Mouse (Mus musculus) G1E-ER4 (cell line): Measurements from ENCODE around the gene Dock4. TPM values are rescaled to one million over a fixed set of nuclear protein-coding genes. Genes with fewer than 3 reads are reported as not detected.

Experiments
- GATA1 ChIP-seq: IDR thresholded peaks from one replicate; pipeline ENCODE4 v1.8.0; 2012; ENCODE audit warnings: low read length, inconsistent platforms
- polyA plus RNA-seq: library from polyadenylated mRNA; stranded (reverse); fragments of >175 nt; gene quantifications from 2 replicates; pipeline ENCODE4 v1.2.3, GENCODE M21; 2012

Gene Dock4
- polyA plus RNA-seq: 0.02 TPM in 1 of 2 replicates, not detected in the other

DNA sequence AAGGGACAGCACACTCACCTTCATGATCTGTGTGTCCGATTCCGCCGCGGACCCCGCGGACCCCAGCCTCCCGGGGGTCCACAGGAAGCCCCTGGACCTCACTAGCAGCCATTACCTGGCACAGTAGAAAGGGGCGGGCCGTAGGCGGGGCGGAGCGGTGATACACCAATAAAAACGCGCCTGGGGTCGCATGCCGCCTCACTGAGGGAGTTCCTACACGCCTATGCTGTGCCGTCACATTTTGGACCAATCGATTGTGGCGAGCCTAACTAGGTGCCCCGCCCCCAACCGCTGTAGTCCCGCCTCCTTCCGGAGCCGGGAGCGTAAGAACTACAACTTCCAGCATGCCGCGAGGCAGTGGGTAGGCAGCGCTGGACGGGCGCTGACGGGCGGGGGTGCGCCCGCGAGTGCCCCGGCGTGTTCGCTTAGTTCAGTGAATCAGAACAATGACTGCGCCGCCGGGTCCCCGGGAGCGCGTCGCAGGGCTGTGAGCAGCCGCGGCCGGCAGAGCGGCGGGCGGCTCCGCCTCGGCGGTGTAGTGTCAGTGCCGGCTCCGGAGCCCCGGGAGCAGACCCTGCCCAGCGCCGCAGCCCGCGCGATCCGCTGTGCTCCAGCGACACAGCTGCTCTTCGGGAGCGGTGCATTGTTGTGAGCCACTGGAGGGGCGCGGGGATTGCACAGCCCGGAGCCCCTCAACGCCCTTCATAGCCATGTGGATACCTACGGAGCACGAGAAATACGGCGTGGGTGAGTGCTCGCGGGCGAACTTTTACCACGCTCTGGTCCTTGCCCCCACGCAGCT lies at the start of gene Dock4, which contains the start of gene Zfp277:
Gene Dock4, plus strand, starts transcription at position 305 of the 802 bp plus-strand sequence.
Gene Zfp277, minus strand, starts transcription at position 255 of the 802 bp plus-strand sequence.
- TF ChIP-seq GATA1: no peak

DNA sequence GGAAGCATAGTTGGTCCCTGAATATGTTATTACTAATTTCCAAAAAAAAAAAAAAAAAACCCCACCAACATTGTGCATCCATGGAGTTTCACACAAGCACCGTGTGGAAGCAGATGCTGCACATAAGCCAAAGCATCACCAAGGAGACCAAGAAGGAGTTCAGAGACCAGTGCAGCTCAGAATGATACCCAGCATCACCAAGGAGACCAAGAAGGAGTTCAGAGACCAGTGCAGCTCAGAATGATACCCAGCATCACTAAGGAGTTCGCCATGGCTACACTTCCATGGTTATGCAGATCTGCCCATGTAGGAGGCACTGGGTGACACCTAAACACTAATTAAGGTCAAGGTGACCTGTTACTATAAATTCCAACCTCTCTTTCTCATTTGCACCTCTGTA lies 46.8 kb upstream of the Dock4 start:
- TF ChIP-seq GATA1: no peak

DNA sequence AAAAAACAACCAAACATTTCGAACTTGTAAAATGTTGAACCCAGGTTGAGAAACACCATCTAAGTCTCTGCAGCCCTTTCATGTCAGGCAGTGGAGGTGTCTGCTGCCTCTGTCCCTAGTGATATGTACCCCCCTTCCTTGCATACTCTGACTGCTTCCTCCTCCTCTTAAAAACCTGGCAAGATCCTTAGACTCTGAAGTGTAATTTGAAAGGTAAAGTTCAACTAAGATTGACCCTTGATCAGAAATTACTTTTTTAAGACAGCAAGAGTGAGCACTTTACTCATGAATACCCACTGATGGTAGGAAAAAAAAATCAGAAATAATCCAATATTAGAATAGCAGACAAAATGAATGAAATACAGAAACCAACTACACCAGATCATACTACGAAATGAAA lies 46.4 kb upstream of the Dock4 start:
- no peak for TF ChIP-seq GATA1

DNA sequence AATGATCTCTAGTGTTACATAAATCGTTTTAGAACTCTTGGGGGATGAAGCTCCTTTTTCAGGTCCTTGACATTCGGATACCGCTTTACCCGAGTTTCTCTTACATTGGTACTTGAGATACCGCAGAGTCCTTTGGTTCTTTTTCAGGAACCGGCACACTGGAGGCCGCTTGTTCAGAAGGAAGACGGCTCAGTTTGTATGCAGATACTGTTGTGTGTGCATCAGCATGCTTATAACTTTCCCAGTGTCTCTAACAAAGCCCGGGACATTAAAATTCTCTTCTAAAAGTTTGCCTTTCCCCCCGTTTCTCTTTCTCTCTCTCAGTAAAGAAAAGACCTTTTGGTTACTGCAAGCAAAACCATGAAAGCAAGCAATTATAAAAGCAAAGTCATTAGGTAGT lies 45.9 kb upstream of the Dock4 start:
- TF ChIP-seq GATA1: no peak

DNA sequence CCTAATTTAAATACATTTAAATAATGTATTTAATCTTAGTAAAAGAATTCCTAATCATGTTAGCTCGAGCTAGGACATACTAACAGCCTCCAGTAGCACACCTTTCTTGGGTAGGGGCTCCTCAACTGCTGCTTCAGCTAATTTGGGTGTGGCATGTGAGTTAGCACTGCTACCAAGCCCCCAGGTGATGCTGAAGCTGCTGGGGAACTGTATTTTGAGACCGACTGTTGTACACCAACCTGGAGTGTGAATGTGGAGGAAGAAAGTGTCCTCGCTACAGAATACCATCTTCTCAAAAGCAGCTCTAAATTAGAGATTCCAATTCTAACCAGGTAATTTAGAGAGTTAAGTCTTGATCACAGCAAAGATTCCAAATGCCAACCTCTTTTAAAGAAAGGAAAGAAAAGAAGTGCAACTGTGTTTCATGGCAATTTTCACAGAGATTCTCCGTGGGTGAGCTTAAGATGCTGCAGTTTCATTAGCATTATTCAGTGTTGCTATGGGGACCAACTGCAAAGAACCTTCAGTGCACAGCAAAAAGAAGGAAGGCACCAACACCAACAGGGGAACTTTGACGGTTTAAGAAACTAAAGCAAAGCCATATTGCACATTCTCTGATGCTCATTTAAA lies 31.0 kb upstream of the Dock4 start:
- TF ChIP-seq GATA1: no peak

DNA sequence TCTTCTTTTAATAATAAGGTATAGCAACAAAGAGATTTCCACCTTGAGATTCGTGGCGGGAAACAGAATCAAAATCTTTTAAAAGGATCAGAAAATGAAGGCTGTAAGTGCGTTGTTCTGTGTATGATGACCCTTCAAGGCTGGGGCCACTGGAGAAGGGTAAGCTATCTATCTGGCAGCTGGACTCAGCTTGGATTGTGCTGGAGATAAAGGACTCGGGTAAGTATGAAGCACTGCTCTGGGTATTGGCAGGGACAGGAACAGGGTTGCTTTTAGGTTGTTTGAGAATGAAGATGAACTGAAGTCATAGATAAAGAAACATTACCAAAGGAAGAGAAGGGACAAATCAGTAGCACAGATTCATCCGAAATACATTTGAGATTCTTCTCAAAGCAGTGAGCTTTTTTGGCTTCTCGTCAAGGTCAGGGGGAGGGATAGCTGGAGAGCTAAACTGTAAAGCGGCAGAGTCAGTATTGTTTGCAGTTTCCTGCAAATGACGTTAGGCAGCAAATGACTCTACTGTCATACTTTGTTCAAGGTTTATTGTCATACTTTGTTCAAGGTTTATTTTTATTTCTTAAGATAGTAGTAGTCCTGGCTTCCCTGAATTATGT lies 30.3 kb upstream of the Dock4 start:
- no peak for TF ChIP-seq GATA1

DNA sequence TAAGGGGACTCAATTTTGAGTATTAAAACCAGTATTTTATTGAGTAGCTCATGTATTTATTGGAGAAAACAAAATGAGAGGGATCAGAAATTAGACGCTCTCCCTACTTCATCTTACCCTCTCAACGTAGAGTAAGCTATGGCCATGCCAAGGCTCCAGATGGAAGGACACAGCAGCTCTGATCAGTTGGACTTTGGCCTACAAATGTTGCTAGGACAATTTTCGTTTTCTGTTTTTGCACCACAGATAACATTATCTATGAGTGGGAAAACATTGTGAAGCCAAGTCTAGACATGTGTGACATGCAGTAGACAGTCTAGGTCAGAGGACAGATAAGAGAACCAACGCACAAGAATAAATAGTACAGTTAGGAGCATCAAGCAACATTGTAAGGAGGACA lies 28.5 kb upstream of the Dock4 start:
- no peak for TF ChIP-seq GATA1

DNA sequence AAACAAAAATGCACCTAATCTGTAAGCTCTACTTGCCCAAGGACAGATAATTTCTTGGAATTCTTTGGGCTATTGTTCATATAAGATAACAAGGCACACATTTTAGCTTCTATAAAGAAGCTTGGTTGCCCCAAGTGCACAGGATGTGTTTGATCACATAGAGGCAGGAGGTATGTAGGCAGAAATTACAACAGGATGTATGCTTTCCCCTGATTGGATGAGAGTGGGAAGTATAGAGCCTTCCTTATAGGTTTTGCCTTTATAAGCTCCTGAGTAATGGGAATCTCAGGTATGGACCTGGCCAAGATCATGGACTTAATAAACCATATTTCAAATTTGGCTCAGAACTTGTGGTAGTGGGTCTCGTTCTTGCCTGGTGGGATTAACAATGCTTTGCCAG lies 20.8 kb upstream of the Dock4 start:
- TF ChIP-seq GATA1: no peak

DNA sequence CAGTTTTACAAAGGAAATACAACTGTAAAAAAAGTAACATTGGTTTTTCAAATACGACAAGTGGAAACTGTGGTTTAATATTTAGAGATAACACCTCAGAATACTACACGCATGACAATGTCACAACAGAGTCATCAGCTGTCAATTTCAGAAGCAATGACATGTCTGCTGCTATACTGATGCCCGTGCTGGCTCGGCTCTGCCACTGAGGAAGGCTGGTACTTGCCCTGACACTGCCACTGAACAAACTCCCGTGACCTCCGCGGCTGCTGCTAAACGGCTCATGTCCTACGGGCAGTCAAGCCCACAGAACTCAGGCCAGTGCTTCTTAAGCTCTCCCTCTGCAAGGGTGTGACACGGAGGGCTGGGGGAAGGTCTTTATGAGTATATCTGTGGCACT lies 18.1 kb upstream of the Dock4 start:
- no peak for TF ChIP-seq GATA1

DNA sequence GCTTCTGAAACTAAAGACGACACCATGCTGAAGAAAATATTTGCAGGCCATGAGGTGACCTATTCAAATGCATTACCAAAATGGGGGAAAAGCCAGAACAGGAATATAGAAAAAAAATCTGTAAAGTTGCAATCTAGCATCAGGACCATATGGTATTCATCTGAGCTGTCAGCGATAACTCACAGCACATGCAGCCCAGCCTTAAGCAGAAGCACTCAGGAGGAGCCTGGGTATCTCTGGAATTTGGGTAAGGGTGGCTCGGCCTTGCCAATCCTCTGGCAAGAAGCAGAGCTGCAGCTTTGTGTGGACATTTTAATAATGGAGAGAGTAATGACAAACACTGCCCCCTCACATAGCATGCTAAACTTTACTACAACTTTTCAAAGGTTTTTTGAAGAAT lies 15.8 kb upstream of the Dock4 start:
- no peak for TF ChIP-seq GATA1

DNA sequence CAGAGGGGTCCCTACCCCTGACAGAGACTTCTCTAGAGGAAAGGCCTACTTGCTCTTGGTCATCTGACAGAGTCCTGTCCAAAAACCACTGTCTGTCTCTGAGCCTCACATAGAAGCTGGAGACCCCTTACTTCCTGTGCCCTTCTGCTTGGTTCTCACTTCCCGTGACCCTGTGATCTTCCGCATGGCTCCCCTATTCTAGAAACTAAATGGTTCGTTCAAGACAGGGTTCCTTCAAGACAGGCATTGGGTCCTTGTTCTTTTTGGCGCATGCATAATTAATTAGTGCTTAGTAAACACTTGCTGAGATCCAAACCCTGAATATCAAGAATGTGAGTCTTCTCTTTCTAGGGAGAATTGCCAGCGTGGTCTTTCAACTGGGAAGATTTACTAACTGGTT lies 14.7 kb upstream of the Dock4 start:
- no peak for TF ChIP-seq GATA1

DNA sequence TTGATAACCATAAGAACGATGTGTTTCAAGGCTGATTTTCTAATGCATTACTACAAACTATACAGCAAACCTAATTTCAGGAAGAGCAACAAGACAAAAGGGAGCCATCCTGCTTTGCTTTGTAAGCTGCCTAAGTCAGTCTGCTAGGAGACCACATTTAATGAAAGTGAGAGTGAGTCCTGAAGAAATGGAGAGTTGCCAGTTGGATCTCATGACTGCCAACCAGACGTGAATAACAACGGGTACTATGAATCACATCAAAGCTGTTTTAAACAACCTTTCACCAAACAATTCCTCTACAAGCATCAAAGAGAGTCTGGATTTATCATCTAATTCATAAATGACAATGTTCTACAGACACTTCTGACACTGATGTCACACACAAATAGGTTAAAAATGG lies 11.7 kb upstream of the Dock4 start:
- TF ChIP-seq GATA1: no peak

DNA sequence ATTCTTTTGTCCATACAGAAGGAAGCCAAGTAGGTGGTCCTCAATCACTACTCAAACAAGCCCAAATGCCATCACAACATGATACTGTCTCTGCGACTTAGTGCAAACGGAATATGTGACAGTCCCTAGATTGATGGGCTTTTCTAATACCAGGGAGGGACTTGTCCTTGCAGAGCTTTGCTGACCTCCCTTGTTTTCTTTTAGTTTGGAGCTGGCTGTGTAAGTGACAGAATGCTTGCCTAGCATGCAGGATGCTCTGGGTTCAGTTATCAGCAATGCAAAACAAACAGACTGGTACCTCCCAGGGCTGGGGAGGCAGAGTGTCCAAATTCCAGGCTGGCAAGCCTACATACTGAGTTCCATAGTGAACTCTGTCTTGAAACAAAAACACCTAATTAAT lies 7.7 kb upstream of the Dock4 start:
- TF ChIP-seq GATA1: no peak

DNA sequence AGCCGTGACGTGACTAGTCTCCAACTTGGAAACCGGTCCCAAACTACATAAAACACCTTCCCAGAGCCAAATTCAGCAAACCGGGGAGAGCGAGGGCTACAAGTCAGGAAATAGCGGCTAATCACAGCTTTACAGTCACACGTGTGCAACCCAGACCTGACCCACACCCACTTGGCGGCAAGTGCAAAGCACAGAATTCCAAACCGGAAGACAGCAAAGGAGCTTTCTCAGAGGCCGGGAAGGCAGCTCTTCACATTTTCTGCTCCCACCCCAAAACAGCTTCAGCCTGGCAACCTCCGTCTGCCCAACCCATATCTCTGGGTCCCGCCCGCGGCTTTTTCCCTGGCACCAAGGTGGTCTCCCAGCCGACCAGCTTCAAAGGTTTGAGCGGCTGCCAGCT lies 546 bp upstream of the Dock4 start:
- TF ChIP-seq GATA1: no peak

DNA sequence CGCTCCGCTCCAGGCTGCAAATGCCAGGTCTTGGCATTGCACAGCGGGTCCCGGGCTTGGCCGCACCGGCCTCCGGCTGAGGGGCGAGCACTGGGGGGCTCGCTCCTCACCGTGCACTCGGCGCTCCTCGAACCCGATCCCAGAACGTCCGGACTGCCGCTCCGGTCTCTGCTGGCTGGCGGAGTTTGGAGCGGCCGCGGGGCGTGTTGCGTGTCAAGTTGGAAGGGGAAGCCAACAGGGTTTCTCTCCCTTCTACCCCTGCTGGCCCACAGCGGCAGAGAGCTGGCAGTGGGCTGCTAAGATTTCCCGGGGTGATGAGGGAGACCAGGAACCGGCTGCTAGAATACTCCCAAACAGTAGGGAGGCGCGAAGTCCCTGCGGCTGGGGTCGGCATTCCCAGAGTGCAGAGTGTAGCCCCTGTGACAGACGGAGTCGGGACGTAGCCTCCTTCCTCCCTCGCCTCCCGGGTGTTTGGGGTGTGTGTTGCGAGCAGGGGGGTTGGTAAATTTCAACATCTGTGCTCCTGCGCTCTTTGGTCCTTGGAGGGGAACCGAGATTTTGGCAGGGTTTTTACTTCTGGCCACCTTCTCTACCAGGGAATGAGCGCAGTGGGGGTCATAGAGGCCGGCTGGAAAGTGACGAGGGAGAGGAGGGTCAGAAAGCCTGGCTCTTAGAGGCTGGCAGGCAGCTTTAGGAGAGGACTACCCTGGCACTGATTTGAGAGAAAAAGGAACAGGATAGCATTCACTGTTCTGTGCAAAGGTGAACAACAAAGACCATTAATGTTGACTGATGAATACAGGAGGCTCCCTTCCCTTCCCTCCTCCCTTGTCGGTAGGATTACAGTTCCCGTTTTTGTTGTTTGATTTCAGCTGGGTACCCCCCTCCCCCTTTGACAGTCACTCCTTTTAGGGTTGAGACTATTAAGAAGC lies 964 bp downstream of the Dock4 start:
- no peak for TF ChIP-seq GATA1

DNA sequence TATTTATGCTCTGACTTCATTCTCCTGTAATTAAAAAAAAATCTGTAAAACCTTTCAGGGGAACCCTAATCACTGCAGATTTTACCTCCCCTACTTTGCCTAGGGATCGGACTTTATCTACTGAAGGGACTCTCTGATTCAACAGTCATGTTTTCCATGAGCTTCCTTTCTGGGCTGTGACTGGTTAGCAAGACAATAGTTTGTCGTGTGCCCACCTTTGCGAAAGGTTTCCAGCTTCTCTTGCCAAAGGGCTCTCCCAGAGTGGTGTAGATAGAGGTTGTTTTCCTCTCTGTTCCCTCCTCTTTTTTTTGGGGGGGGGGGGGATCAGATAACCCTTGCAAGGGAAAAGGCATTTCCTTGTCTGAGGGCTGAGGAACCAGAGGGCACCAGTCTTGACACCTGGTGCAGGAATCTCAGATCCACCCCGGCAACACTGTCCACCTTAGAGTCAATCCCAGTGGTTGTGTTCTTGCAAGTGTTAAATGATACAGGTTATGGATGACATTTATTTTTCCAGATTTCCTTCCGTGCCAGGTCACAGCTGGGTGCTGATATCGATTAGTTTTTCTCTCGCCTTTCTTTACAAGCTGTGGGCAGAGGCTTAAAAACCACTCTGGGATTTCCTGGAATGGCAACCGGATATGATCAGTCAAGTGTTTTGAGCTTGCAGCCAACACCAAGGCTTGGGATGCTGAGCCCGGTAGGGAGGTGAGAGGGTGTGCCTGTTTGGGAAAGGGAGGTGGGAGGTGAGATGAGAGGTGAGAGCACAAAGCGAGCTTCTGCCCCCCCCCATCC lies 2.0 kb downstream of the Dock4 start:
- no peak for TF ChIP-seq GATA1
